Mouse (Mus musculus): ENCODE results near the gene Cpeb3. TPM values are rescaled to one million over a fixed set of nuclear protein-coding genes. Genes with fewer than 3 reads are reported as not detected.

The Cpeb3 gene
- polyA plus RNA-seq, 1 experiment from 2014 or later, result 1.2 TPM

DNA sequence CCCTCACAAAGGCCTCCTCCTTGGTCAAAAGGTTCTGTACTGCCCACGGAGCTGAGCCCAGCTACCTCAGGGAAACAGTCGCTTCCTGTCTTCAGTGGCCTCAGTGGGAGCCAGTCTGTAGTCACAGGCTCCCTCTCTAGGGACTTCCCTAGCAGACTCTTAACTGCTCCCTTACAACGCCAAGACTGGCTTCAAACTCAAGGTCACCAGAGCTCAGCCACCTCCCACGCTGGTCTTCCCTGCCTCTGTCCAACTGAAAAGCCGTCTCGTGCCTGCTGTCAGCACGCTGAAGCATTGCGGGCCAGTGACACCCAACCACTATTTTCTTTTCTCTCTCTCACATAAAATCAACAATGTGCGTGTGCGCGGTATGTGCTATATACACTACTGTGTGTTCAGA lies 182.0 kb downstream of the Cpeb3 start:
- Histone ChIP-seq H3K4me2 (replicated peaks; ENCODE audit: low read depth) (no peak overlapping the region), H3K27me3 (ENCODE audit: control insufficient read depth, insufficient read depth, low read length) (no peaks in the 10 kb centered on the region), H3K9me3 (ENCODE audit: control insufficient read depth, low read length) (no peaks in the 10 kb centered on the region), H3K27ac (replicated peaks) (no peak overlapping the region), H3K4me1 (replicated peaks; ENCODE audit: control insufficient read depth, insufficient read depth) (no peaks in the 10 kb centered on the region), H3K36me3 (ENCODE audit: control insufficient read depth, insufficient read depth, low read length) (no peaks in the 10 kb centered on the region), H3K9ac (ENCODE audit: low read length) (no peak overlapping the region), H3K4me3 (ENCODE audit: low read depth, low read length) (no peak overlapping the region)
- TF ChIP-seq EP300 (optimal IDR thresholded peaks at IDR 0.05), result no peak
- TF ChIP-seq CTCF (IDR thresholded peaks at IDR 0.05; ENCODE audit: low read depth), result no peak
- no peak for DNase-seq (ENCODE audit: low spot score)
- ATAC-seq (ENCODE audit: low FRiP score, low TSS enrichment), result no peak
- WGBS, result 59% methylated on average over 11 of the region's 11 CpGs

DNA sequence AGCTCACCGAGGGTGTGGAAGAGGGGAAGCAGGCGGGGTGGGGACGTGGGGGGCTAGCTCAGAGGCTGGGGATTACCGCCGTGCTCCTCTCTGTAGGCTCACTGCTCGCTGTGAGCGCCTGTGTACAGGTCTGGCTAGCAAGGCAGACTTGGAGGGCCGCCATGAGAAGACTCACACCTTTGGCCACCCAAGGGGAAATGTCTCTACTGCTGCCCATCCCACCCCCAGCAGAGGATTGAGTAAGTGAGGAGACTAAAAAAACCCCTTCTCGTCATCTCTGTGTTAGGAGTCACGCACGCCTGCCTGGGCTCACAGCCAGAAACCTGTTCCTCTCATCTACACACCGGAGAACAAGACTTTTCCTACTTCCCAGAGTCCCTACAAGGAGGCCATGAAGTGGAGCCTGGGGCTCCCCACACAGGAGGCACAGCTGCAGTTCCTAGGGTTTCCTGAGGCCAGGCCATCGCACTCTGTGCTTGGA lies 182.5 kb downstream of the Cpeb3 start:
- H3K4me2 ChIP-seq (replicated peaks; ENCODE audit: low read depth), result no peak overlapping the region
- H3K9me3 ChIP-seq (ENCODE audit: control insufficient read depth, low read length), result no peaks in the 10 kb centered on the region
- DNase-seq (ENCODE audit: low spot score), result no peak
- H3K9ac ChIP-seq (ENCODE audit: low read length), result no peak overlapping the region
- TF ChIP-seq EP300 (optimal IDR thresholded peaks at IDR 0.05) (no peak), CTCF (IDR thresholded peaks at IDR 0.05; ENCODE audit: low read depth) (no peak)
- no peaks in the 10 kb centered on the region for H3K4me1 ChIP-seq (replicated peaks; ENCODE audit: control insufficient read depth, insufficient read depth)
- H3K4me3 ChIP-seq (ENCODE audit: low read depth, low read length), result no peak overlapping the region
- no peak overlapping the region for H3K27ac ChIP-seq (replicated peaks)
- H3K27me3 ChIP-seq (ENCODE audit: control insufficient read depth, insufficient read depth, low read length), result no peaks in the 10 kb centered on the region
- no peaks in the 10 kb centered on the region for H3K36me3 ChIP-seq (ENCODE audit: control insufficient read depth, insufficient read depth, low read length)
- ATAC-seq (ENCODE audit: low FRiP score, low TSS enrichment), result no peak
- 63% methylated on average over 13 of the region's 13 CpGs for WGBS

DNA sequence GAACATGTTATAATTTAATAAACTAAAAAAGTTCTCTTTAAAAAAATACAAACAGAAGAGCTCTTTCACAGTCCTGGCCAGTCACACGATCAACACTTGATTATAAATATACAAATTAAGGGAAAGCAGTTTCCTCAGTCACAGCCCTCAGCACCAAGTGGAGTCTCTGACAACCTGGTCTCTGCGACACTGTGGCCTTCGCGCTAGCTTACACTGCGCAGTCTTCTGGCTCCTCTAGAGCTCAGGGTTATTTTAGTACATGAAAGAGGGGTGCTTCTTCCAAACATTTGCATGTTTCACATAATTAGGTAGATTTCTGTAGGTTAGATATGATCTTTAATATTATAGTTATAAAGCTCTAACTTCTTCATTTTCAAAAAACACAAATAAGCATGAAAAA lies 186.3 kb downstream of the Cpeb3 start:
- no peak for DNase-seq (ENCODE audit: low spot score)
- H3K4me3 ChIP-seq (ENCODE audit: low read depth, low read length), result no peak overlapping the region
- H3K9ac ChIP-seq (ENCODE audit: low read length), result no peak overlapping the region
- no peak overlapping the region for H3K27ac ChIP-seq (replicated peaks)
- ATAC-seq (ENCODE audit: low FRiP score, low TSS enrichment), result no peak
- no peaks in the 10 kb centered on the region for H3K9me3 ChIP-seq (ENCODE audit: control insufficient read depth, low read length)
- no peaks in the 10 kb centered on the region for H3K27me3 ChIP-seq (ENCODE audit: control insufficient read depth, insufficient read depth, low read length)
- H3K4me2 ChIP-seq (replicated peaks; ENCODE audit: low read depth), result no peak overlapping the region
- H3K36me3 ChIP-seq (ENCODE audit: control insufficient read depth, insufficient read depth, low read length), result no peaks in the 10 kb centered on the region
- peaks cover 3% of the 10 kb centered on the region; the same call in 1 of the 2 replicates for H3K4me1 ChIP-seq (replicated peaks; ENCODE audit: control insufficient read depth, insufficient read depth)
- TF ChIP-seq CTCF (IDR thresholded peaks at IDR 0.05; ENCODE audit: low read depth), result no peak
- TF ChIP-seq EP300 (optimal IDR thresholded peaks at IDR 0.05), result no peak
- WGBS, result 90% methylated on average over 5 of the region's 5 CpGs

DNA sequence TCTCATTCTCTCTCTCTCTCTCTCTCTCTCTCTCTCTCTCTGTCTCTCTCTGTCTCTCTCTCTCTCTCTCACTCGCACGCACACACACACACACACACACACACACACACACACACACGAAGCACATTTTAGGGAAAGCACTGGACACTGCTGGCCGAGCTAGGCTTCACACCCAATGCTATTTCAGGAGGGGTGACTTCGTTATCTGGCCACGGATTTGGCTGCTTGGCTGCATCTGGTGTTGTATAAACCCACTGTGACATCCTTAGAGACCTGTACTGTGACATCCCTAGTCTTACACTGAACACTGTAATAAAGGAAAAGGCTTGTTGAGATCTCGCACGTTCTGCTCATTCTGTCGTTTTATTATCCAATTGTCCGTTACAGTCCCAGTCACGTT lies 187.4 kb downstream of the Cpeb3 start:
- TF ChIP-seq CTCF (IDR thresholded peaks at IDR 0.05; ENCODE audit: low read depth) (no peak), EP300 (optimal IDR thresholded peaks at IDR 0.05) (no peak)
- 79% methylated on average over 11 of the region's 11 CpGs for WGBS
- Histone ChIP-seq H3K9me3 (ENCODE audit: control insufficient read depth, low read length) (no peaks in the 10 kb centered on the region), H3K4me1 (replicated peaks; ENCODE audit: control insufficient read depth, insufficient read depth) (peaks cover 3% of the 10 kb centered on the region; the same call in 1 of the 2 replicates), H3K4me3 (ENCODE audit: low read depth, low read length) (no peak overlapping the region), H3K4me2 (replicated peaks; ENCODE audit: low read depth) (no peak overlapping the region), H3K27me3 (ENCODE audit: control insufficient read depth, insufficient read depth, low read length) (no peaks in the 10 kb centered on the region), H3K9ac (ENCODE audit: low read length) (no peak overlapping the region), H3K36me3 (ENCODE audit: control insufficient read depth, insufficient read depth, low read length) (no peaks in the 10 kb centered on the region), H3K27ac (replicated peaks) (no peak overlapping the region)
- ATAC-seq (ENCODE audit: low FRiP score, low TSS enrichment) (no peak), DNase-seq (ENCODE audit: low spot score) (no peak)

DNA sequence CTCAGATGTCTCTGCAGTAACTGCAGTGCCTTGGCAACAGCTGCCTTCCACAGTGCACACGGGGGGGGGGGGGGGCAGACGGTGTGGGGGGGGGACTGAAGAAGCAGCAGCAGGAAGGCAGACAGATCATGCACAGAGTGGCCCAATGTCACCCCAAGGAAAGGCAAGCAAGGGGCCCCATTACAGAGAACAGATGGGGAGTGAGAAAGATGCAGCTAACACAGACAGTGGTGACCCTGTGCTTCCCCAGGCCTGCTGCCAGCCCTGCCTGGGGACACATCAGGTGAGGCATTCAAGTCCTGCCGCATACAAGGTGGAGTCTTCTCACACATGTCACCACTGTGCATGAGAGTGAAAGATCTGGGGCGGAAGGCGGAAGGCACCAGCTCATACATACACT lies 187.9 kb downstream of the Cpeb3 start:
- DNase-seq (ENCODE audit: low spot score) (no peak), ATAC-seq (ENCODE audit: low FRiP score, low TSS enrichment) (peak; percentile 8; the same call in 1 of the 2 replicates)

DNA sequence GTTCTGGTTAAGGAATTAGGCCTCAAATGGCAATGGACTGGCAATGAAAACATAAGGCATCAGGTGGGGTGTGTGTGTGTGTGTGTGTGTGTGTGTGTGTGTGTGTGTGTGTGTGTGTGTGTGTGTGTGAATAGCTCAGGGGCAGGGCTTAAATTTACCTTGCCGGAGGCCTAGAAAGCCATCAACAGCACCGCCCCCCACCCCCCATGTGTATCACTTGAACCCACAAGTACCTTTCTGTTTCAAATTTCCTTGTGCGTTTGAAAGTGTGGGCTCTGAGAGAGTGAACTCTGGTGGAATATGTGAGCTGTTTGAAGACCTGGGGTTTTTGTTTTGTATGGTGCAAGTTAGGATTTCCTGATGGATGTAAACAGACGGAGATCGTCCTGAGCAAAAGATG lies 189.5 kb downstream of the Cpeb3 start:
- WGBS, result 45% methylated on average over 5 of the region's 5 CpGs
- Histone ChIP-seq H3K27me3 (ENCODE audit: control insufficient read depth, insufficient read depth, low read length) (no peaks in the 10 kb centered on the region), H3K9ac (ENCODE audit: low read length) (0 out of 2 replicates have a peak overlapping the region, but pooled peaks have one; percentile 18), H3K4me3 (ENCODE audit: low read depth, low read length) (peak overlapping the region; percentile 39), H3K27ac (replicated peaks) (no peak overlapping the region), H3K4me2 (replicated peaks; ENCODE audit: low read depth) (peak overlapping the region; percentile 58), H3K4me1 (replicated peaks; ENCODE audit: control insufficient read depth, insufficient read depth) (peaks cover 3% of the 10 kb centered on the region; the same call in 1 of the 2 replicates), H3K9me3 (ENCODE audit: control insufficient read depth, low read length) (no peaks in the 10 kb centered on the region), H3K36me3 (ENCODE audit: control insufficient read depth, insufficient read depth, low read length) (peaks cover 2% of the 10 kb centered on the region; the same call in 1 of the 2 replicates)
- DNase-seq (ENCODE audit: low spot score) (peak; percentile 26), ATAC-seq (ENCODE audit: low FRiP score, low TSS enrichment) (no peak)
- TF ChIP-seq EP300 (optimal IDR thresholded peaks at IDR 0.05) (no peak), CTCF (IDR thresholded peaks at IDR 0.05; ENCODE audit: low read depth) (no peak)

More for the DNA sequence above, 187.9 kb downstream of the Cpeb3 start:
- Histone ChIP-seq H3K4me2 (replicated peaks; ENCODE audit: low read depth) (no peak overlapping the region), H3K9ac (ENCODE audit: low read length) (no peak overlapping the region), H3K27me3 (ENCODE audit: control insufficient read depth, insufficient read depth, low read length) (no peaks in the 10 kb centered on the region), H3K4me1 (replicated peaks; ENCODE audit: control insufficient read depth, insufficient read depth) (peaks cover 3% of the 10 kb centered on the region; the same call in 1 of the 2 replicates), H3K36me3 (ENCODE audit: control insufficient read depth, insufficient read depth, low read length) (no peaks in the 10 kb centered on the region), H3K4me3 (ENCODE audit: low read depth, low read length) (no peak overlapping the region), H3K27ac (replicated peaks) (no peak overlapping the region), H3K9me3 (ENCODE audit: control insufficient read depth, low read length) (no peaks in the 10 kb centered on the region)
- no peak for TF ChIP-seq EP300 (optimal IDR thresholded peaks at IDR 0.05)
- no peak for TF ChIP-seq CTCF (IDR thresholded peaks at IDR 0.05; ENCODE audit: low read depth)
- 68% methylated on average over 4 of the region's 5 CpGs for WGBS
